Mouse (Mus musculus): Measurements from ENCODE around the gene Slc35a3. TPM values are rescaled to one million over a fixed set of nuclear protein-coding genes. Genes with fewer than 3 reads are reported as not detected.

The Slc35a3 gene
- polyA plus RNA-seq, 1 experiment from 2014 or later = 25.2 TPM

GRCm38 (mm10) chr3:116632971-116633370 lies 79.7 kb downstream of the Slc35a3 start:
- no peak for ATAC-seq (ENCODE audit: low FRiP score, low TSS enrichment)
- no peaks in the 10 kb centered on the region for H3K27me3 ChIP-seq (ENCODE audit: control insufficient read depth, insufficient read depth, low read length)
- H3K9me3 ChIP-seq (ENCODE audit: control insufficient read depth, low read length) = no peaks in the 10 kb centered on the region
- H3K4me2 ChIP-seq (replicated peaks; ENCODE audit: low read depth) = no peak overlapping the region
- H3K36me3 ChIP-seq (ENCODE audit: control insufficient read depth, insufficient read depth, low read length) = peaks cover 12% of the 10 kb centered on the region; the same call in 1 of the 2 replicates
- whole genome bisulfite sequencing = 80% methylated on average over 3 of the region's 3 CpGs
- no peak for DNase-seq (ENCODE audit: low spot score)
- TF ChIP-seq CTCF (IDR thresholded peaks at IDR 0.05; ENCODE audit: low read depth) (no peak), EP300 (optimal IDR thresholded peaks at IDR 0.05) (no peak)
- no peak overlapping the region for H3K27ac ChIP-seq (replicated peaks)
- H3K4me3 ChIP-seq (ENCODE audit: low read depth, low read length) = no peak overlapping the region
- H3K4me1 ChIP-seq (replicated peaks; ENCODE audit: control insufficient read depth, insufficient read depth) = no peaks in the 10 kb centered on the region
- H3K9ac ChIP-seq (ENCODE audit: low read length) = no peak overlapping the region

GRCm38 (mm10) chr3:116631459-116631858 lies 81.2 kb downstream of the Slc35a3 start:
- peaks cover 12% of the 10 kb centered on the region; the same call in 1 of the 2 replicates for H3K36me3 ChIP-seq (ENCODE audit: control insufficient read depth, insufficient read depth, low read length)
- no peak overlapping the region for H3K27ac ChIP-seq (replicated peaks)
- H3K27me3 ChIP-seq (ENCODE audit: control insufficient read depth, insufficient read depth, low read length) = no peaks in the 10 kb centered on the region
- TF ChIP-seq CTCF (IDR thresholded peaks at IDR 0.05; ENCODE audit: low read depth) = no peak
- no peak for TF ChIP-seq EP300 (optimal IDR thresholded peaks at IDR 0.05)
- no peak overlapping the region for H3K9ac ChIP-seq (ENCODE audit: low read length)
- no peak overlapping the region for H3K4me3 ChIP-seq (ENCODE audit: low read depth, low read length)
- H3K4me1 ChIP-seq (replicated peaks; ENCODE audit: control insufficient read depth, insufficient read depth) = no peaks in the 10 kb centered on the region
- H3K9me3 ChIP-seq (ENCODE audit: control insufficient read depth, low read length) = no peaks in the 10 kb centered on the region
- no peak for ATAC-seq (ENCODE audit: low FRiP score, low TSS enrichment)
- H3K4me2 ChIP-seq (replicated peaks; ENCODE audit: low read depth) = no peak overlapping the region
- DNase-seq (ENCODE audit: low spot score) = no peak
- 74% methylated on average over 1 of the region's 1 CpGs for WGBS

- Histone ChIP-seq H3K27me3 (ENCODE audit: control insufficient read depth, insufficient read depth, low read length) (no peaks in the 10 kb centered on the region), H3K9ac (ENCODE audit: low read length) (no peak overlapping the region), H3K4me2 (replicated peaks; ENCODE audit: low read depth) (no peak overlapping the region), H3K4me1 (replicated peaks; ENCODE audit: control insufficient read depth, insufficient read depth) (no peaks in the 10 kb centered on the region), H3K9me3 (ENCODE audit: control insufficient read depth, low read length) (no peaks in the 10 kb centered on the region), H3K27ac (replicated peaks) (no peak overlapping the region), H3K36me3 (ENCODE audit: control insufficient read depth, insufficient read depth, low read length) (0 out of 2 replicates have a peak, but pooled peaks cover 6% of the 10 kb centered on the region), H3K4me3 (ENCODE audit: low read depth, low read length) (no peak overlapping the region)
- TF ChIP-seq CTCF (IDR thresholded peaks at IDR 0.05; ENCODE audit: low read depth) (no peak), EP300 (optimal IDR thresholded peaks at IDR 0.05) (no peak)
- ATAC-seq (ENCODE audit: low FRiP score, low TSS enrichment) = no peak
- 94% methylated on average over 7 of the region's 7 CpGs for WGBS
- no peak for DNase-seq (ENCODE audit: low spot score)
Measured at GRCm38 (mm10) chr3:116622641-116623040, 90.0 kb downstream of the Slc35a3 start.

GRCm38 (mm10) chr3:116620636-116621370 lies 91.8 kb downstream of the Slc35a3 start:
- TF ChIP-seq EP300 (optimal IDR thresholded peaks at IDR 0.05) = no peak
- no peak for TF ChIP-seq CTCF (IDR thresholded peaks at IDR 0.05; ENCODE audit: low read depth)
- no peak for DNase-seq (ENCODE audit: low spot score)
- WGBS = 87% methylated on average over 7 of the region's 7 CpGs
- Histone ChIP-seq H3K9me3 (ENCODE audit: control insufficient read depth, low read length) (no peaks in the 10 kb centered on the region), H3K4me2 (replicated peaks; ENCODE audit: low read depth) (no peak overlapping the region), H3K4me3 (ENCODE audit: low read depth, low read length) (no peak overlapping the region), H3K36me3 (ENCODE audit: control insufficient read depth, insufficient read depth, low read length) (0 out of 2 replicates have a peak, but pooled peaks cover 6% of the 10 kb centered on the region), H3K27ac (replicated peaks) (no peak overlapping the region), H3K4me1 (replicated peaks; ENCODE audit: control insufficient read depth, insufficient read depth) (no peaks in the 10 kb centered on the region), H3K9ac (ENCODE audit: low read length) (no peak overlapping the region), H3K27me3 (ENCODE audit: control insufficient read depth, insufficient read depth, low read length) (no peaks in the 10 kb centered on the region)
- no peak for ATAC-seq (ENCODE audit: low FRiP score, low TSS enrichment)

Other genes starting within 250 kb of the Slc35a3 start
- 42.9 and 44.0 TPM in 2 replicates for gene Rtca, start 204.6 kb downstream of the Slc35a3 start, polyA plus RNA-seq (2015; fragmentation: Nextera tagmentation; extraction: Ambion mirVana)
- 11.1 and 14.3 TPM in 2 replicates for gene Dbt, start 199.8 kb downstream of the Slc35a3 start, polyA plus RNA-seq (2015; fragmentation: Nextera tagmentation; extraction: Ambion mirVana)
- 2.6 and 2.7 TPM in 2 replicates for gene Lrrc39, start 149.9 kb downstream of the Slc35a3 start, polyA plus RNA-seq (2015; fragmentation: Nextera tagmentation; extraction: Ambion mirVana)
- gene Sass6, start 117.8 kb downstream of the Slc35a3 start, polyA plus RNA-seq (2015; fragmentation: Nextera tagmentation; extraction: Ambion mirVana) = 5.0 TPM in 2 replicates
- gene Trmt13, start 98.2 kb downstream of the Slc35a3 start, polyA plus RNA-seq (2015; fragmentation: Nextera tagmentation; extraction: Ambion mirVana) = 12.6 and 13.0 TPM in 2 replicates
- 50.4 and 51.1 TPM in 2 replicates for gene Mfsd14a, start 50.2 kb downstream of the Slc35a3 start, polyA plus RNA-seq (2015; fragmentation: Nextera tagmentation; extraction: Ambion mirVana)
- not detected in 2 replicates for gene Gm43191, start 31.6 kb downstream of the Slc35a3 start, polyA plus RNA-seq (2015; fragmentation: Nextera tagmentation; extraction: Ambion mirVana)
- gene Agl, start 95.3 kb upstream of the Slc35a3 start, polyA plus RNA-seq (2015; fragmentation: Nextera tagmentation; extraction: Ambion mirVana) = 8.9 and 9.1 TPM in 2 replicates
- 22.3 and 24.1 TPM in 2 replicates for gene Frrs1, start 146.6 kb upstream of the Slc35a3 start, polyA plus RNA-seq (2015; fragmentation: Nextera tagmentation; extraction: Ambion mirVana)